Mouse (Mus musculus) MEL (cell line): ENCODE measurements around the gene Tmem160. TPM values are rescaled to one million over a fixed set of nuclear protein-coding genes. Genes with fewer than 3 reads are reported as not detected.

Experiments
- DNase-seq: peaks from one replicate; pipeline ENCODE4 v3.0.0; 2011; ENCODE audit warnings: low read depth, low spot score
- H3K27ac ChIP-seq: 2 replicates; pipeline ENCODE4 v1.5.1; 2012; ENCODE audit warnings: low read depth, mild to moderate bottlenecking, control low read depth, low read length, moderate library complexity; ENCODE audit not compliant: control insufficient read depth
- H3K27me3 ChIP-seq, 2 experiments: fragments of 150-350 bp in 1 of 2; sonication (generic) in 1 of 2; 2 replicates each; pipeline ENCODE4 v1.6.1; 2012; ENCODE audit warnings: low read length in 2 of 2, mild to moderate bottlenecking in 2 of 2, improper control_type of control experiment in 1 of 2, moderate library complexity in 1 of 2; ENCODE audit not compliant: insufficient read depth in 2 of 2, control insufficient read depth in 1 of 2
- H3K36me3 ChIP-seq, 2 experiments: 2 replicates each; pipeline ENCODE4 v1.6.1; 2012 to 2014; ENCODE audit warnings: low read length in 2 of 2, improper control_type of control experiment in 1 of 2, inconsistent platforms in 1 of 2, mild to moderate bottlenecking in 1 of 2; ENCODE audit not compliant: insufficient read depth in 2 of 2, control insufficient read depth in 1 of 2
- H3K4me1 ChIP-seq, 2 experiments: fragments of 150-350 bp in 1 of 2; sonication (generic) in 1 of 2; 2 replicates each; pipeline ENCODE4 v1.6.1; 2012; ENCODE audit warnings: low read length in 2 of 2, improper control_type of control experiment in 1 of 2, mild to moderate bottlenecking in 1 of 2; ENCODE audit not compliant: insufficient read depth in 2 of 2, control insufficient read depth in 1 of 2
- H3K4me3 ChIP-seq, 2 experiments: fragments of 150-350 bp in 1 of 2; sonication (generic) in 1 of 2; 2 replicates each; pipeline ENCODE4 v1.5.1; 2012; ENCODE audit warnings: low read depth in 2 of 2, low read length in 2 of 2, mild to moderate bottlenecking in 2 of 2, moderate library complexity in 2 of 2, control low read depth in 1 of 2, improper control_type of control experiment in 1 of 2; ENCODE audit not compliant: control insufficient read depth in 1 of 2, insufficient read depth in 1 of 2
- H3K79me2 ChIP-seq: 2 replicates; pipeline ENCODE4 v1.6.1; 2012; ENCODE audit warnings: mild to moderate bottlenecking, low read length, moderate library complexity; ENCODE audit not compliant: control insufficient read depth, poor library complexity, insufficient read depth
- H3K9ac ChIP-seq: 2 replicates; pipeline ENCODE4 v1.6.1; 2012; ENCODE audit warnings: low read depth, mild to moderate bottlenecking, control low read depth, low read length, moderate library complexity; ENCODE audit not compliant: control insufficient read depth, poor library complexity, severe bottlenecking
- H3K9me3 ChIP-seq: fragments of 150-350 bp; sonication (generic); replicated peaks from 2 replicates; pipeline ENCODE4 v1.6.1; 2012; ENCODE audit warnings: mild to moderate bottlenecking, low read length, improper control_type of control experiment, moderate library complexity; ENCODE audit not compliant: insufficient read depth
- CHD2 ChIP-seq: IDR thresholded peaks from 2 replicates; pipeline ENCODE4 v1.6.1; 2011; ENCODE audit warnings: low read length, improper control_type of control experiment
- CTCF ChIP-seq, 3 experiments: IDR thresholded peaks in 2 of 3; conservative IDR thresholded peaks in 1 of 3; 2 replicates each; pipeline ENCODE4 v1.5.1; 2011 to 2012; ENCODE audit warnings: low read length in 3 of 3, low read depth in 2 of 3, mild to moderate bottlenecking in 2 of 3, improper control_type of control experiment in 1 of 3, inconsistent platforms in 1 of 3, mixed read lengths in 1 of 3, moderate library complexity in 1 of 3; ENCODE audit not compliant: control insufficient read depth in 1 of 3, insufficient read depth in 1 of 3, poor library complexity in 1 of 3, severe bottlenecking in 1 of 3
- EP300 ChIP-seq, 2 experiments: IDR thresholded peaks; 2 replicates each; pipeline ENCODE4 v1.6.1; 2011; ENCODE audit warnings: improper control_type of control experiment in 2 of 2, low read length in 2 of 2, low read depth in 1 of 2, mild to moderate bottlenecking in 1 of 2
- ETS1 ChIP-seq: IDR thresholded peaks from 2 replicates; pipeline ENCODE4 v1.6.1; 2012; ENCODE audit warnings: low read depth, mild to moderate bottlenecking, inconsistent platforms, low read length, improper control_type of control experiment, moderate library complexity
- GABPA ChIP-seq: IDR thresholded peaks from 2 replicates; pipeline ENCODE4 v1.6.1; 2012; ENCODE audit warnings: low read depth, mild to moderate bottlenecking, inconsistent platforms, low read length, improper control_type of control experiment, moderate library complexity
- KAT2A ChIP-seq: conservative IDR thresholded peaks from 2 replicates; pipeline ENCODE4 v1.6.1; 2012; ENCODE audit warnings: low read depth, low read length, improper control_type of control experiment, inconsistent platforms
- MAFK ChIP-seq: IDR thresholded peaks from 2 replicates; pipeline ENCODE4 v1.6.1; 2011; ENCODE audit warnings: low read depth, mild to moderate bottlenecking, low read length, improper control_type of control experiment, borderline replicate concordance
- MXI1 ChIP-seq: IDR thresholded peaks from 2 replicates; pipeline ENCODE4 v1.6.1; 2011; ENCODE audit warnings: mild to moderate bottlenecking, low read depth, low read length, improper control_type of control experiment
- MYB ChIP-seq: IDR thresholded peaks from 2 replicates; pipeline ENCODE4 v1.6.1; 2011; ENCODE audit warnings: mild to moderate bottlenecking, low read depth, low read length, improper control_type of control experiment
- MYC ChIP-seq: IDR thresholded peaks from 2 replicates; pipeline ENCODE4 v1.6.1; 2011; ENCODE audit warnings: low read depth, mild to moderate bottlenecking, low read length, improper control_type of control experiment, moderate library complexity
- NRF1 ChIP-seq: IDR thresholded peaks from 2 replicates; pipeline ENCODE4 v1.6.1; 2014; ENCODE audit warnings: low read depth, mild to moderate bottlenecking, inconsistent platforms, low read length, improper control_type of control experiment, moderate library complexity; ENCODE audit not compliant: poor library complexity, insufficient read depth, severe bottlenecking
- POLR2AphosphoS2 ChIP-seq: IDR thresholded peaks from 2 replicates; pipeline ENCODE4 v1.6.1; 2011; ENCODE audit warnings: low read length, improper control_type of control experiment
- RAD21 ChIP-seq: IDR thresholded peaks from 2 replicates; pipeline ENCODE4 v1.6.1; 2011; ENCODE audit warnings: mild to moderate bottlenecking, low read depth, low read length, improper control_type of control experiment
- SIN3A ChIP-seq: IDR thresholded peaks from 2 replicates; pipeline ENCODE4 v1.6.1; 2012; ENCODE audit warnings: low read length, improper control_type of control experiment, inconsistent platforms
- SMC3 ChIP-seq: IDR thresholded peaks from 2 replicates; pipeline ENCODE4 v1.6.1; 2011; ENCODE audit warnings: low read depth, low read length, improper control_type of control experiment
- TBP ChIP-seq: IDR thresholded peaks from 2 replicates; pipeline ENCODE4 v1.8.0; 2011; ENCODE audit warnings: low read depth, low read length, improper control_type of control experiment
- TCF12 ChIP-seq: IDR thresholded peaks from 2 replicates; pipeline ENCODE4 v1.6.1; 2014; ENCODE audit warnings: low read depth, mild to moderate bottlenecking, inconsistent platforms, low read length, improper control_type of control experiment, moderate library complexity
- UBTF ChIP-seq: IDR thresholded peaks from 2 replicates; pipeline ENCODE4 v1.6.1; 2012; ENCODE audit warnings: low read depth, mild to moderate bottlenecking, inconsistent platforms, low read length, improper control_type of control experiment, moderate library complexity, borderline replicate concordance; ENCODE audit not compliant: insufficient read depth
- USF1 ChIP-seq: IDR thresholded peaks from 2 replicates; pipeline ENCODE4 v1.6.1; 2014; ENCODE audit warnings: low read depth, mild to moderate bottlenecking, inconsistent platforms, low read length, improper control_type of control experiment, moderate library complexity
- ZC3H11A ChIP-seq: IDR thresholded peaks from 2 replicates; pipeline ENCODE4 v1.6.1; 2012; ENCODE audit warnings: low read depth, mild to moderate bottlenecking, inconsistent platforms, low read length, improper control_type of control experiment
- polyA plus RNA-seq, 2 experiments: library from polyadenylated mRNA; stranded (reverse) in 1 of 2; unstranded in 1 of 2; fragments of >175 nt in 1 of 2; fragments of >200 nt in 1 of 2; gene quantifications; 2 replicates each; pipeline versions ENCODE4 v1.2.1 to v1.2.4; 2012; ENCODE audit warnings: low replicate concordance in 2 of 2, low read depth in 1 of 2; ENCODE audit not compliant: insufficient read length in 2 of 2, insufficient read depth in 1 of 2, missing spikeins in 1 of 2
- total RNA-seq: library from RNA; depleted of rRNA; stranded (reverse); fragments of 300-350 nt; gene quantifications from 2 replicates; pipeline ENCODE4 v1.2.3, GENCODE M21; 2012

The Tmem160 gene
- total and polyA plus RNA-seq, 3 experiments, result 73.3 to 90.1 TPM; not detected in 1

DNA sequence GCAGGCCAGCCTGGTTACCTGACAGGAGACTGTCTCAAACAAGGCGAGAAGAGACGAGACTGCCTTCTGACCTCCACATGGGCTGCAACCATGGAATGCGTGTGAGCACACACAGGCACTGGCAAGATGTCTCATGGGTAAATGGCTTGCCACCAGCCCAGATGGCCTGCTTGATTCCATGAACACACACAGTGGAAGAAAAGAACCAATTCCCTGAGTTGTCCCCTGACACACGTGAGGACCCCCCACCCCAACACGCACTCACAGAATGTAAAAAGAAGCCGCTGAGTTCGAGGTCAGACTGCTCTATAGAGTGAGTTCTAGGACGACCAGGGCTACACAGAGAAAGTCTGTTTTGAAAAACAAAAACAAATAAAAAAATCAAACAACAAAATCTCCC, 25.0 kb downstream of the Tmem160 start, which contains the start of gene Npas1:
Gene Npas1 (minus strand): TSS at position 101 of the 400 bp plus-strand sequence.
- Histone ChIP-seq H3K36me3 (no peaks in the 10 kb centered on the region), H3K4me1 (no peaks in the 10 kb centered on the region), H3K4me3 (no peak within 1 kb of the TSS)
- DNase-seq, result no peak
- TF ChIP-seq TBP (no peak), EP300 (IDR thresholded peaks at IDR 0.05; ENCODE audit: low read depth in 1 of 2, low read length in 2 of 2) (no peak), KAT2A (no peak), GABPA (no peak), UBTF (no peak), MAFK (no peak)
- TF ChIP-seq, all 39 proteins: peak for 0
- Histone ChIP-seq H3K27me3 (peaks cover 0 to 5% of the 10 kb centered on the region in 2 experiments; a peak in 2 of 4 replicates), H3K27ac (no peak within 1 kb of the TSS), H3K9ac (no peak within 1 kb of the TSS), H3K79me2 (no peaks in the 10 kb centered on the region), H3K9me3 (no peaks in the 10 kb centered on the region)

DNA sequence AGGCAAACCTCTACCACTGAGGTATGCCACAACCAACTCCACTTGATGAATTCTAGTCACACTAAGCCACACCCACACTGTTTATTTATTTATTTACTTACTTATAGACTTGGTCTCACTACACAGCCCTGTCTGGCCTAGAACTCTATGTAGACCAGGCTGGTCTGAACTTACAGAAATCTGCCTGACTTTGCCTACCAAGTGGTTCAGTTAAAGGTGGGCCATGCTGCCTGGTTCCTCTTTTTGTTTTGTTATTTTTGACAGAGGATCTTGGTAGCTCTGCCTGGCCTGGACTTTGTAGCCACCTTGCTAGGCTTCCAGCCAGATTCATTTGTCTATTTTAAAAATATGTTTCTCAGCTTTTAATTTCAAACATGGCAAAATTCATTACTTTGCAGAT, 36.2 kb downstream of the Tmem160 start:
- no peaks in the 10 kb centered on the region for H3K27me3 ChIP-seq
- no peak overlapping the region for H3K4me3 ChIP-seq
- H3K27ac ChIP-seq, result no peak overlapping the region
- DNase-seq, result peak; percentile 61
- no peak overlapping the region for H3K9ac ChIP-seq
- no peaks in the 10 kb centered on the region for H3K79me2 ChIP-seq
- peaks cover 0 to 6% of the 10 kb centered on the region in 2 experiments; a peak in 2 of 4 replicates for H3K36me3 ChIP-seq
- H3K9me3 ChIP-seq, result no peaks in the 10 kb centered on the region
- TF ChIP-seq MXI1, result peak; percentile 44; the same call in 1 of the 2 replicates
- TF ChIP-seq NRF1, result no peak
- TF ChIP-seq MYC, result no peak
- TF ChIP-seq SIN3A, result 0 out of 2 replicates have a peak, but pooled peaks have one; percentile 42
- no peak for TF ChIP-seq SMC3
- H3K4me1 ChIP-seq, result peaks cover 0 to 15% of the 10 kb centered on the region in 2 experiments; a peak in 2 of 4 replicates

GRCm38 (mm10) chr7:16489948-16490347, 37.4 kb downstream of the Tmem160 start:
- H3K9me3 ChIP-seq, result no peaks in the 10 kb centered on the region
- H3K36me3 ChIP-seq, result peaks cover 0 to 6% of the 10 kb centered on the region in 2 experiments; a peak in 2 of 4 replicates
- peak; percentile 81 for DNase-seq

More at GRCm38 (mm10) chr7:16489948-16490347, 37.4 kb downstream of the Tmem160 start:
- H3K4me1 ChIP-seq, result peaks cover 0 to 15% of the 10 kb centered on the region in 2 experiments; a peak in 2 of 4 replicates
- no peak overlapping the region for H3K4me3 ChIP-seq
- H3K79me2 ChIP-seq, result no peaks in the 10 kb centered on the region
- TF ChIP-seq MYB (no peak), SMC3 (peak; percentile 63), TCF12 (no peak), CTCF (IDR thresholded peaks at IDR 0.05 in 2 of 3, conservative IDR thresholded peaks at IDR 0.05 in 1 of 3; ENCODE audit: control insufficient read depth in 1 of 3, insufficient read depth in 1 of 3, low read depth in 2 of 3, low read length in 3 of 3, poor library complexity in 1 of 3, severe bottlenecking in 1 of 3) (peak; percentile 60 to 71 (median 71)), RAD21 (peak; percentile 49), CHD2 (no peak), TBP (no peak), ETS1 (no peak), GABPA (no peak), POLR2AphosphoS2 (no peak), ZC3H11A (peak; percentile 40; the same call in 1 of the 2 replicates), USF1 (no peak)
- H3K27me3 ChIP-seq, result no peaks in the 10 kb centered on the region
- no peak overlapping the region for H3K27ac ChIP-seq
- no peak overlapping the region for H3K9ac ChIP-seq
